Mouse (Mus musculus): Measurements from ENCODE around the gene Vmn1r13. TPM values are rescaled to one million over a fixed set of nuclear protein-coding genes. Genes with fewer than 3 reads are reported as not detected.

Gene Vmn1r13
- not detected in 2 replicates for polyA plus RNA-seq (2012; rRNA removed; ENCODE audit: low replicate concordance)

GRCm38 (mm10) chr6:57202990-57203389 is at the start of gene Vmn1r13:
Gene Vmn1r13, plus strand, starts transcription at chr6:57203290.

GRCm38 (mm10) chr6:57156619-57157018 is 46.5 kb upstream of the Vmn1r13 start, which contains the start of gene Vmn1r12:
Gene Vmn1r12, plus strand, starts transcription at chr6:57156919.

GRCm38 (mm10) chr6:57231386-57231785 is 28.3 kb downstream of the Vmn1r13 start, which contains the start of gene Vmn1r14:
Gene Vmn1r14, plus strand, starts transcription at chr6:57231686.

GRCm38 (mm10) chr6:57257652-57258051 is 54.6 kb downstream of the Vmn1r13 start, which contains the start of gene Vmn1r15:
Gene Vmn1r15, plus strand, starts transcription at chr6:57257952.

Other genes with a start within 250 kb of the Vmn1r13 start
- gene Vmn1r5, start 233.0 kb upstream of the Vmn1r13 start, polyA plus RNA-seq (2012; rRNA removed; ENCODE audit: low replicate concordance): not detected in 2 replicates
- not detected in 2 replicates for gene Vmn1r6, start 206.0 kb upstream of the Vmn1r13 start, polyA plus RNA-seq (2012; rRNA removed; ENCODE audit: low replicate concordance)
- gene Vmn1r7, start 178.0 kb upstream of the Vmn1r13 start, polyA plus RNA-seq (2012; rRNA removed; ENCODE audit: low replicate concordance): not detected in 2 replicates
- not detected in 2 replicates for gene Vmn1r8, start 171.0 kb upstream of the Vmn1r13 start, polyA plus RNA-seq (2012; rRNA removed; ENCODE audit: low replicate concordance)
- not detected in 2 replicates for gene Vmn1r9, start 136.5 kb upstream of the Vmn1r13 start, polyA plus RNA-seq (2012; rRNA removed; ENCODE audit: low replicate concordance)
- not detected in 2 replicates for gene Vmn1r10, start 93.8 kb upstream of the Vmn1r13 start, polyA plus RNA-seq (2012; rRNA removed; ENCODE audit: low replicate concordance)
- gene Vmn1r11, start 69.8 kb upstream of the Vmn1r13 start, polyA plus RNA-seq (2012; rRNA removed; ENCODE audit: low replicate concordance): not detected in 2 replicates
- not detected in 2 replicates for gene Vmn1r12, start 46.4 kb upstream of the Vmn1r13 start, polyA plus RNA-seq (2012; rRNA removed; ENCODE audit: low replicate concordance)
- gene Vmn1r14, start 28.4 kb downstream of the Vmn1r13 start, polyA plus RNA-seq (2012; rRNA removed; ENCODE audit: low replicate concordance): not detected in 2 replicates
- gene Vmn1r15, start 54.7 kb downstream of the Vmn1r13 start, polyA plus RNA-seq (2012; rRNA removed; ENCODE audit: low replicate concordance): not detected in 2 replicates
- gene Vmn1r16, start 126.2 kb downstream of the Vmn1r13 start, polyA plus RNA-seq (2012; rRNA removed; ENCODE audit: low replicate concordance): not detected in 2 replicates
- gene Vmn1r17, start 160.4 kb downstream of the Vmn1r13 start, polyA plus RNA-seq (2012; rRNA removed; ENCODE audit: low replicate concordance): not detected in 2 replicates
- gene Vmn1r18, start 192.5 kb downstream of the Vmn1r13 start, polyA plus RNA-seq (2012; rRNA removed; ENCODE audit: low replicate concordance): not detected in 2 replicates
- gene Vmn1r19, start 200.5 kb downstream of the Vmn1r13 start, polyA plus RNA-seq (2012; rRNA removed; ENCODE audit: low replicate concordance): not detected in 2 replicates
- not detected in 2 replicates for gene Vmn1r20, start 225.6 kb downstream of the Vmn1r13 start, polyA plus RNA-seq (2012; rRNA removed; ENCODE audit: low replicate concordance)